Mouse (Mus musculus) ovary, adult 10 weeks (tissue): ENCODE measurements around the gene Slc6a5. TPM values are rescaled to one million over a fixed set of nuclear protein-coding genes. Genes with fewer than 3 reads are reported as not detected.

Experiments
- polyA plus RNA-seq: library from polyadenylated mRNA; stranded (reverse); fragments of 350-450 nt; fragmentation: Illumina TruSeq; extraction: RNeasy Lipid Tissue Mini Kit (QIAGEN cat#74804); gene quantifications from one replicate; pipeline ENCODE4 v1.2.3, GENCODE M21; 2014

The Slc6a5 gene
- not detected for polyA plus RNA-seq

DNA sequence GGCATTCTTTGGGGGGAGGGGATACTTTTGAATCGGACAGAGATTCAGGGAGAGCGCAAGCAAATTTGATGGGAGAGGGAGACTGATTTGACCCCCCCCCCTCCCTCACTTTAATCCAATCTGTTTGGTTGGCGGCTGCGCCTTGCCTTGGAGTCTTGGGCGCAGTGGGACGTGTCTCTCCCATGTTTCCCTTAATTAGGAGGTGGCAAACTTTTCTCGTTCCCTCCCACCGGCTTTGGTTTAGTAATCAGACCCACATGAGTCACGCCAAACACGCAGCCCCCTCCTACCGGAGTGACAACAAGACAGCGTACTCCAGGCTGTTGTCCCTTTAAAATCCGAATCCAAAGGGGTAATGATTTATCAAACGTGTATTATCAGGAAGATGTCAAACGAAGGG is at the start of gene Slc6a5:
TSS of gene Slc6a5 (plus strand) at position 297 of the 400 bp plus-strand sequence.

DNA sequence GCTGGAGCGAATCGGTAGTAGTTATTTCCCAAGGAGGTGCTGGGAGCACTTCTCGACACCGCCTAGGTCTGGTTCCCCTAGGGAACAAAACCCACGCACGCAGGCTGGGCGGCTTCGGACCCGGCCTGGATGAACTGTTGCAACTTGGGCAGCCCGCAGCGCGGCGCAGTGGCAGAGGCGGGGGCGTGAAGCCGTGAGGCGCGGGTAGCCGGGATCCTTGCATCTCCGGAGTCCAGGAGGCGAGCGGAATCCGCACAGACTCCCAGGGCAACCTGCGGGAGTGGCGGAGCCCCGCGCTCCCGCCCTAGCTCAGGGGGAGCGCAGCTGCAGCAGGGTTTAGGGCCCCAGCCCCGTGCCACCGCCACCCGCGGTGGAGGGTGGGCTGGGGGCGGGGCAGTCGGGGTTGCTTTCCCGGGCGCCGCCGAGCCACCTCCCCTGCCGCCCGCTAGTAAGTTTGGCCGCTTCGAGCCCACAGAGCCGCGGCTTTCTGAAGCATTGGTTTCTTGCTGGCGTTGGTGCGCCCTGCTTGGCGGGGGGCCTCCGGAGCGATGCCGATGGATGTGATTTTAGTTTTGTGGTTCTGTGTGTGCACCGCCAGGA is 65.0 kb downstream of the Slc6a5 start, which contains the start of gene Nell1:
TSS of gene Nell1 (plus strand) at position 24 of the 600 bp plus-strand sequence.

Other genes starting within 250 kb of the Slc6a5 start
- gene Htatip2, start 151.0 kb upstream of the Slc6a5 start, polyA plus RNA-seq = 6.7 TPM
- 65.0 TPM for gene Prmt3, start 131.8 kb upstream of the Slc6a5 start, polyA plus RNA-seq
- gene Nell1, start 64.7 kb downstream of the Slc6a5 start, polyA plus RNA-seq = 2.2 TPM